Mouse (Mus musculus): ENCODE data around the gene Lef1.

Lef1 gene

GRCm38 (mm10) chr3:131108094-131108653, 2.1 kb upstream of the Lef1 start:
- DNase-seq = peak in 1 of 2 experiments; percentile 29

GRCm38 (mm10) chr3:131109066-131109685, 1.1 kb upstream of the Lef1 start:
- peak; percentile 30 to 44 for DNase-seq

GRCm38 (mm10) chr3:131109686-131110070, 593 bp upstream of the Lef1 start:
- peak in 1 of 2 experiments; percentile 34 for DNase-seq

- DNase-seq = peak; percentile 51 to 70
Measured at GRCm38 (mm10) chr3:131111151-131111850, 1.0 kb downstream of the Lef1 start.

GRCm38 (mm10) chr3:131111851-131112572, 1.7 kb downstream of the Lef1 start:
- peak; percentile 68 to 71 for DNase-seq

GRCm38 (mm10) chr3:131112573-131112955, 2.3 kb downstream of the Lef1 start:
- DNase-seq = no peak

- DNase-seq = peak; percentile 47 to 48
Measured at GRCm38 (mm10) chr3:131113029-131113428, 2.8 kb downstream of the Lef1 start.

- DNase-seq = no peak
Measured at GRCm38 (mm10) chr3:131116116-131116515, 5.8 kb downstream of the Lef1 start.

- DNase-seq = peak in 1 of 2 experiments; percentile 17
Measured at GRCm38 (mm10) chr3:131117352-131117751, 7.1 kb downstream of the Lef1 start.

GRCm38 (mm10) chr3:131117883-131118282, 7.6 kb downstream of the Lef1 start:
- peak; percentile 45 to 52 for DNase-seq

GRCm38 (mm10) chr3:131119435-131119834, 9.2 kb downstream of the Lef1 start:
- DNase-seq = no peak

- no peak for DNase-seq
Measured at GRCm38 (mm10) chr3:131123501-131123900, 13.2 kb downstream of the Lef1 start.

GRCm38 (mm10) chr3:131125873-131126272, 15.6 kb downstream of the Lef1 start:
- DNase-seq = no peak

- no peak for DNase-seq
Measured at GRCm38 (mm10) chr3:131126438-131126837, 16.2 kb downstream of the Lef1 start.

GRCm38 (mm10) chr3:131134003-131134402, 23.7 kb downstream of the Lef1 start:
- no peak for DNase-seq

- no peak for DNase-seq
Measured at GRCm38 (mm10) chr3:131135434-131135833, 25.2 kb downstream of the Lef1 start.

- no peak for DNase-seq
Measured at GRCm38 (mm10) chr3:131136455-131136854, 26.2 kb downstream of the Lef1 start.

GRCm38 (mm10) chr3:131137119-131137781, 27.0 kb downstream of the Lef1 start:
- DNase-seq = peak in 1 of 2 experiments; percentile 26

GRCm38 (mm10) chr3:131138224-131138623, 28.0 kb downstream of the Lef1 start:
- no peak for DNase-seq

GRCm38 (mm10) chr3:131138797-131139196, 28.5 kb downstream of the Lef1 start:
- no peak for DNase-seq

GRCm38 (mm10) chr3:131139345-131140090, 29.2 kb downstream of the Lef1 start:
- DNase-seq = no peak

- no peak for DNase-seq
Measured at GRCm38 (mm10) chr3:131140091-131140462, 29.8 kb downstream of the Lef1 start.
